Comparison of ENCODE assay signal across 9 mouse cellular contexts in genomic region chr12:118836411-118837341, GRCm38 (mm10). TPM values are rescaled to one million over a fixed set of nuclear protein-coding genes. Genes with fewer than 3 reads are reported as not detected.
DNase-seq lines count a peak whose midpoint lies in the region; ATAC-seq and TF ChIP-seq lines count a peak whose summit lies in the region.
"Had no signal": no experiment of that assay in that cellular context is flagged by ENCODE, and none has a peak within 500 bp of the region (broad histone marks: within the 10 kb centered on the region; RNA-seq: fewer than 3 reads in every experiment).

No protein-coding gene starts in this region.

- peak overlapping the region; percentile 77 for H3K4me2 ChIP-seq in neural tube, embryonic 15.5 days

- H3K79me2 ChIP-seq in heart, adult 2 months (replicated peaks; ENCODE audit: control insufficient read depth, insufficient read depth, low read length) = no peaks in the 10 kb centered on the region
- H3K79me2 ChIP-seq in liver, adult 2 months (ENCODE audit: control insufficient read depth, insufficient read depth, low read length) = no peaks in the 10 kb centered on the region

- H3K36me3 ChIP-seq in heart, adult 2 months (ENCODE audit: control insufficient read depth, insufficient read depth, low read length) = no peaks in the 10 kb centered on the region
- H3K36me3 ChIP-seq in liver, adult 2 months (ENCODE audit: control insufficient read depth, insufficient read depth, low read length) = no peaks in the 10 kb centered on the region
- H3K36me3 ChIP-seq in neural tube, embryonic 15.5 days = no peaks in the 10 kb centered on the region
- H3K36me3 ChIP-seq: G1E had no signal

- no peak for TF ChIP-seq CTCF in heart, adult 2 months (IDR thresholded peaks at IDR 0.05)
- no peak for TF ChIP-seq CTCF in liver, adult 2 months (IDR thresholded peaks at IDR 0.05; ENCODE audit: low read depth, low read length)

- H3K9ac ChIP-seq in heart, adult 2 months (ENCODE audit: low read depth, low read length) = no peak overlapping the region
- no peak overlapping the region; the same call in 1 of the 2 replicates for H3K9ac ChIP-seq in liver, adult 2 months (ENCODE audit: low read depth, low read length)
- peak overlapping the region; percentile 14; the same call in 1 of the 2 replicates for H3K9ac ChIP-seq in neural tube, embryonic 15.5 days (replicated peaks)

- H3K9me3 ChIP-seq in neural tube, embryonic 15.5 days (replicated peaks) = no peaks in the 10 kb centered on the region

- peak overlapping the region; percentile 22; the same call in 1 of the 2 replicates for H3K4me3 ChIP-seq in heart, adult 2 months
- peak overlapping the region; percentile 55; the same call in 1 of the 2 replicates for H3K4me3 ChIP-seq in liver, adult 2 months (ENCODE audit: insufficient read depth, low read depth, low read length)
- peak overlapping the region; percentile 42 for H3K4me3 ChIP-seq in neural tube, embryonic 15.5 days (replicated peaks)

- DNase-seq in heart, adult 2 months = no peak
- no peak for DNase-seq in heart, adult 8-10 months (ENCODE audit: low spot score)
- DNase-seq in adrenal gland, postnatal 25 days = peak; percentile 46
- peak; percentile 27 for DNase-seq in liver, adult 2 months (ENCODE audit: extremely low read depth, low read depth, low spot score)
- no peak for DNase-seq in right cerebral cortex, adult 2 months (ENCODE audit: low spot score in 2 of 2)
- no peak for DNase-seq in left cerebral cortex, adult 11 months (ENCODE audit: low spot score)

- 2% methylated on average over 72 of the region's 72 CpGs for WGBS in heart, adult 2 months
- WGBS in liver, adult 2 months = 1% methylated on average over 71 of the region's 72 CpGs
- under 1% methylated on average over 70 of the region's 72 CpGs for WGBS in neural tube, embryonic 15.5 days

- intact Hi-C loops in heart, adult 2 months (cut with DNase I) = no loop called here

- TF ChIP-seq EP300 in heart, adult 2 months (IDR thresholded peaks at IDR 0.05; ENCODE audit: insufficient read depth, low read depth, low read length) = no peak

- H3K27ac ChIP-seq in heart, adult 2 months = no peak overlapping the region
- H3K27ac ChIP-seq in liver, adult 2 months (replicated peaks; ENCODE audit: insufficient read depth, low read depth, low read length) = no peak overlapping the region
- no peak overlapping the region for H3K27ac ChIP-seq in neural tube, embryonic 15.5 days (replicated peaks)

- ATAC-seq in hematopoietic stem cell, adult 5-6 weeks (replicated peaks in 1 of 2; ENCODE audit: insufficient read depth in 1 of 2, low FRiP score in 2 of 2, low TSS enrichment in 1 of 2, low read depth in 1 of 2, poor library complexity in 2 of 2, severe bottlenecking in 2 of 2) = peak; percentile 75 to 78
- ATAC-seq in neural tube, embryonic 15.5 days (ENCODE audit: low FRiP score) = peak; percentile 80

- TF ChIP-seq POLR2A in heart, adult 2 months (IDR thresholded peaks at IDR 0.05; ENCODE audit: insufficient read depth, low read depth, low read length) = no peak
- no peak for TF ChIP-seq POLR2A in liver, adult 2 months (IDR thresholded peaks at IDR 0.05; ENCODE audit: extremely low read depth, insufficient read depth, low read length)

- peaks cover 20% of the 10 kb centered on the region for H3K27me3 ChIP-seq in heart, adult 2 months (ENCODE audit: control insufficient read depth, insufficient read depth, low read length)
- peaks cover 31% of the 10 kb centered on the region for H3K27me3 ChIP-seq in liver, adult 2 months (ENCODE audit: control insufficient read depth, insufficient read depth, low read length)
- H3K27me3 ChIP-seq in neural tube, embryonic 15.5 days (replicated peaks) = peaks cover 60% of the 10 kb centered on the region

- no peaks in the 10 kb centered on the region for H3K4me1 ChIP-seq in heart, adult 2 months (ENCODE audit: control insufficient read depth, insufficient read depth, low read length)
- H3K4me1 ChIP-seq in liver, adult 2 months (ENCODE audit: control insufficient read depth, insufficient read depth, low read length) = 0 out of 2 replicates have a peak, but pooled peaks cover 3% of the 10 kb centered on the region
- peaks cover 14% of the 10 kb centered on the region for H3K4me1 ChIP-seq in neural tube, embryonic 15.5 days

RNA-seq across cellular contexts. Expression of gene Sp8, which starts 9.5 kb away (rescaled TPM):
- total RNA-seq in heart, adult 2 months (2021) = not detected
- not detected in 2 replicates for polyA plus RNA-seq in heart, adult 2 months (2012; rRNA removed)
- total RNA-seq in heart, adult 8-10 months (2022) = not detected
- total RNA-seq in adrenal gland, postnatal 25 days (2021) = not detected in 2 replicates
- not detected in 2 replicates for total RNA-seq in hematopoietic stem cell, adult 5-6 weeks (2017)
- total RNA-seq in liver, adult 2 months (2014; rRNA removed) = not detected in 2 replicates
- polyA plus RNA-seq in liver, adult 2 months (2012; rRNA removed) = not detected in 2 replicates
- polyA plus RNA-seq in neural tube, embryonic 15.5 days (2015; fragmentation: Nextera tagmentation; extraction: Ambion mirVana) = 3.4 and 4.0 TPM in 2 replicates
- polyA plus RNA-seq: G1E had no signal

Comparison
In these comparisons a context has a peak if more than half of its experiments do, and no peak if none do; other contexts are left out.
1. DNase-seq: peak in adrenal gland, postnatal 25 days (single experiment) and liver, adult 2 months (single experiment); none in heart, adult 2 months (0 of 2), heart, adult 8-10 months (single experiment), right cerebral cortex, adult 2 months (0 of 2) and left cerebral cortex, adult 11 months (single experiment).
2. Peak in every context shown above with its lines, with median percentiles within 50 percentile points of each other: H3K4me3 ChIP-seq.